Mouse (Mus musculus) stomach, postnatal 0 days (tissue): ENCODE measurements at regions not wholly inside any gene's neighbourhood (a gene's known extent, or its start where the extent isn't known, plus 50 kb on each side); places are given as distances from the start of the nearest gene placed in this dataset.

Experiments
- CTCF ChIP-seq: IDR thresholded peaks from 2 replicates; pipeline ENCODE4 v1.5.1; 2016; ENCODE audit warnings: antibody characterized with exemption, low read depth, mild to moderate bottlenecking, moderate library complexity
- EP300 ChIP-seq: optimal IDR thresholded peaks from 2 replicates; pipeline ENCODE3; 2016; ENCODE audit warnings: antibody characterized with exemption

DNA sequence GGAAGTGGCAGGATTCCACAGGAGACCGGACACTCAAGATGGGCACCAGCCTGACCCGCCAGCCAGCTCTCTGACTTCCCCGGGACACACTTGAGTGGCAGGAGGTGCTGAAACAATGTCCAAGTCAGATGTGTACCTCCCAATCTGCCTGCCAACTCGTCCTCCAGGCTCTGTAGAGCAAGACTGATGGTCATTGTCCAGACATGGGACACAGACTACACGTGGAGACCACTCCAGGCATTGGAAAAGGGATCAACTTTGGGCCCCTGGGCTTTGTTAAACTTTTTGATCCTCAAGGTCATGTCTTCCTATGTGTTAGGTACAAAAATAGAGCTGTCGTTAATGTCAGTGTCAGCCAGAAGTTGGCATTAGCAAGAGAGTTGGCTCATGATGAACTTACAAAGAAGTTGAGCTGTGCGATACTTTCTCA is 214.6 kb downstream of the 3100002H09Rik start:
- TF ChIP-seq CTCF (no peak), EP300 (no peak)
